Comparison of ENCODE assay signal across 16 mouse cellular contexts in the genomic region with DNA sequence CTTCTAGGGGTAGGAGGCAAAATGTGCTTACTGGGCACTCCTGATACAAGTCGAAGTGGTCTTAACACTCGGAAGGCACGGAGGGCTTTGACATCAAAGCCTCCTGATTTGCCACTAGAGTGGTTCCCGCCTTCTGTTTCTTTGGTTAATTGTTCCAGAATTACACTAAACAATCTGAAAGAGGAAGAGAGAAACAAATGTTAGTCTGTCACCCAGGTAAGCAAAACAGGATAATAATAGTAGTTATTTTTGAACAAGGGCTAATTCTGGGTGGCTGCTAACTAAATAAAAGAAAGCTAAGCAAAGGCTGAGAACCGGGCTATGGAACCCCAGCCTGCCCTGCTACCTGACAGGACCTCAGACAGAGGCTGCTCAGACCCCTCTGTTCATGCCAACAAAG.
"Had no signal": no experiment of that assay in that cellular context is flagged by ENCODE, and none has a peak within 500 bp of the region (broad histone marks: within the 10 kb centered on the region; RNA-seq: fewer than 3 reads in every experiment).

No protein-coding gene starts in this region.

- DNase-seq: kidney, adult 18-20 months; kidney, postnatal 10 days; kidney, postnatal 4 days; layer of hippocampus, postnatal 36 days; lung, embryonic 14.5 days; lung, postnatal 10 days; lung, postnatal 4 days; midbrain, embryonic 14.5 days; right cerebral cortex, postnatal 14 days; thymus, postnatal 14 days had no signal

- H3K4me3 ChIP-seq: intestine, embryonic 15.5 days; limb, embryonic 15.5 days; liver, embryonic 12.5 days; midbrain, embryonic 10.5 days; neural tube, embryonic 12.5 days had no signal

- ATAC-seq: intestine, embryonic 15.5 days; liver, embryonic 12.5 days had no signal

- H3K4me1 ChIP-seq: intestine, embryonic 15.5 days; liver, embryonic 12.5 days; midbrain, embryonic 10.5 days had no signal

- H3K27ac ChIP-seq: intestine, embryonic 15.5 days; liver, embryonic 12.5 days; midbrain, embryonic 10.5 days; neural tube, embryonic 12.5 days; stomach, postnatal 0 days had no signal
